Mouse (Mus musculus) frontal cortex, postnatal 14 days (tissue): ENCODE results near the gene Ppp1r37.
A peak's percentile ranks its signal among the peaks of the same experiment; 100 is the strongest.

Experiments used
- DNase-seq, 2 experiments: peaks; one replicate each; pipeline ENCODE4 v3.0.0; 2022; ENCODE audit warnings: low spot score in 2 of 2

Gene Ppp1r37

GRCm38 (mm10) chr7:19569647-19570046 is 6.8 kb upstream of the Ppp1r37 start:
- no peak for DNase-seq

- DNase-seq: no peak
These were observed 4.5 kb upstream of the Ppp1r37 start for GRCm38 (mm10) chr7:19567426-19567825.

- no peak for DNase-seq
These were observed 2.9 kb upstream of the Ppp1r37 start for GRCm38 (mm10) chr7:19565803-19566202.

GRCm38 (mm10) chr7:19564455-19564854 is 1.6 kb upstream of the Ppp1r37 start:
- no peak for DNase-seq

GRCm38 (mm10) chr7:19563884-19564283 is 1.0 kb upstream of the Ppp1r37 start:
- no peak for DNase-seq

- DNase-seq: peak; percentile 81
These were observed 872 bp downstream of the Ppp1r37 start for GRCm38 (mm10) chr7:19561765-19562642.

GRCm38 (mm10) chr7:19561431-19561764 is 1.5 kb downstream of the Ppp1r37 start:
- no peak for DNase-seq

GRCm38 (mm10) chr7:19560491-19561260 is 2.2 kb downstream of the Ppp1r37 start:
- no peak for DNase-seq

- DNase-seq: no peak
These were observed 3.9 kb downstream of the Ppp1r37 start for GRCm38 (mm10) chr7:19558965-19559364.

GRCm38 (mm10) chr7:19557982-19558900 is 4.6 kb downstream of the Ppp1r37 start:
- DNase-seq: no peak

- no peak for DNase-seq
These were observed 5.8 kb downstream of the Ppp1r37 start for GRCm38 (mm10) chr7:19557086-19557485.

GRCm38 (mm10) chr7:19554168-19554567 is 8.7 kb downstream of the Ppp1r37 start:
- peak in 1 of 2 experiments; percentile 53 for DNase-seq

GRCm38 (mm10) chr7:19552443-19552842 is 10.4 kb downstream of the Ppp1r37 start:
- no peak for DNase-seq

GRCm38 (mm10) chr7:19551634-19552033 is 11.2 kb downstream of the Ppp1r37 start:
- DNase-seq: no peak

- no peak for DNase-seq
These were observed 13.5 kb downstream of the Ppp1r37 start for GRCm38 (mm10) chr7:19549394-19549793.

- DNase-seq: no peak
These were observed 15.4 kb downstream of the Ppp1r37 start for GRCm38 (mm10) chr7:19547344-19547969.

- DNase-seq: no peak
These were observed 16.9 kb downstream of the Ppp1r37 start for GRCm38 (mm10) chr7:19546007-19546406.

GRCm38 (mm10) chr7:19543584-19543983 is 19.3 kb downstream of the Ppp1r37 start:
- DNase-seq: no peak

- no peak for DNase-seq
These were observed 20.7 kb downstream of the Ppp1r37 start for GRCm38 (mm10) chr7:19542155-19542691.

GRCm38 (mm10) chr7:19541681-19542154 is 21.2 kb downstream of the Ppp1r37 start:
- no peak for DNase-seq
